Comparison of ENCODE assay signal across 8 mouse cellular contexts in the genomic region with DNA sequence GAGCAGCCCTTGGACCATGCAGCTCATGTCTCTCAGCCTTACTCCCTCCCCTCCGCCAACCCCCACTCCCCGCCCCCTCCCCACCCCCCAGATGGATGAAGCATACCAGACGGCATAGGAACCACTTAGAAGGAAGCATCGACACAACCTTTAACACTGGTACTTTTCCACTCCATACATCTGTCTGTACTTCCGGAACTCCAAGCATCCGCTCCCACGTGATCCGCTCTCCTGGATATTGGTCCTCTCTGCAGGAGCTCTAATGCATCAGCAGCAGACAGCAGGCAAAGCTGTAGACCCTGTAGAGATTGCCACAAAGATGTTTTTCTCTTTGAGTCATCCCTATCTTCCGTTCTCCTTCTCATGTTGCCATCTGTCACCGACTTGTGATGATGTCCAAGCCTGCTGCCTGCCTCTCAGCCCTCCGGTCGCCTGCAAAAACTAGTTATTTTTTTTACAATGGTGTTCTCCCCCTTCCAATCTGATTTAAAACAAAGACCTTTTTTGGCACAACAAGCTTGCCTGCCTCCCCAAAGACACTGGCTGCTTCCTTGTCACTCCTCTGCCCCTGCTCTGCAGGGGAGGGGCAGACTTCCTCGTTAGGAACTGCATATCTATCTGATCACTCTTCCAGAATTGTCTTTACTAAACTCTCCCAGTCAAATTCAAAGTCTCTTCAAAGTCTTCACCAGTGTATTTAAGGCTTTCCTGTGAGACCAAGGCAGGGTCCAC.
DNase-seq lines count a peak whose midpoint lies in the region; ATAC-seq lines count a peak whose summit lies in the region.

No protein-coding gene starts in this region.

- H3K4me1 ChIP-seq in intestine, embryonic 14.5 days (replicated peaks; ENCODE audit: control insufficient read depth, insufficient read depth, low read length) = no peaks in the 10 kb centered on the region

- peak; percentile 51 to 57 for DNase-seq in right cerebral cortex, adult 2 months (ENCODE audit: low spot score in 2 of 2)
- no peak for DNase-seq in right cerebral cortex, postnatal 4 days
- DNase-seq in embryo, embryonic 11 days = peak; percentile 76
- peak; percentile 62 for DNase-seq in intestine, embryonic 14.5 days (ENCODE audit: low spot score)
- peak; percentile 16 to 39 for DNase-seq in left cerebral cortex, adult 8-10 months (ENCODE audit: low spot score in 2 of 2)
- peak; percentile 50 for DNase-seq in neural tube, embryonic 10.5 days (ENCODE audit: extremely low spot score, low spot score)
- DNase-seq in urinary bladder, postnatal 4 days (ENCODE audit: low spot score in 2 of 2) = no peak

- no peaks in the 10 kb centered on the region for H3K36me3 ChIP-seq in intestine, embryonic 14.5 days (ENCODE audit: control insufficient read depth, insufficient read depth, low read length)

- H3K27ac ChIP-seq in intestine, embryonic 14.5 days (ENCODE audit: low read depth) = peak overlapping the region; percentile 84

- H3K27me3 ChIP-seq in intestine, embryonic 14.5 days (replicated peaks; ENCODE audit: control insufficient read depth, insufficient read depth, low read length) = no peaks in the 10 kb centered on the region

- no peak overlapping the region for H3K9ac ChIP-seq in intestine, embryonic 14.5 days (ENCODE audit: low read length)

- H3K4me3 ChIP-seq in intestine, embryonic 14.5 days (ENCODE audit: low read depth, low read length) = no peak overlapping the region

- H3K9me3 ChIP-seq in intestine, embryonic 14.5 days (ENCODE audit: control insufficient read depth, low read length) = no peaks in the 10 kb centered on the region

- H3K4me2 ChIP-seq in intestine, embryonic 14.5 days (ENCODE audit: low read length) = peak overlapping the region; percentile 38

- 9% methylated on average over 13 of the region's 13 CpGs for WGBS in intestine, embryonic 14.5 days

- peak; percentile 92 for ATAC-seq in intestine, embryonic 14.5 days (replicated peaks; ENCODE audit: low FRiP score, low TSS enrichment, low read depth)
- no peak for ATAC-seq in megakaryocyte progenitor cell, adult 5-6 weeks (replicated peaks; ENCODE audit: poor library complexity)

Comparison
In these comparisons a context has a peak if more than half of its experiments do, and no peak if none do; other contexts are left out.
1. DNase-seq: peak in right cerebral cortex, adult 2 months (2 of 2), embryo, embryonic 11 days (single experiment), intestine, embryonic 14.5 days (single experiment), left cerebral cortex, adult 8-10 months (2 of 2) and neural tube, embryonic 10.5 days (single experiment); none in right cerebral cortex, postnatal 4 days (single experiment) and urinary bladder, postnatal 4 days (0 of 2).